Mouse (Mus musculus) G1E (cell line): ENCODE results near the gene Itgb5. TPM values are rescaled to one million over a fixed set of nuclear protein-coding genes. Genes with fewer than 3 reads are reported as not detected.

Experiments used
- ATAC-seq: 2 replicates; pipeline ENCODE4 v1.8.0; 2016; ENCODE audit warnings: mild to moderate bottlenecking; ENCODE audit not compliant: insufficient number of reproducible peaks, poor library complexity, low FRiP score, severe bottlenecking; ENCODE audit errors: extremely low read depth
- DNase-seq: peaks from one replicate; pipeline ENCODE4 v3.0.0; 2012; ENCODE audit warnings: low spot score
- H3K27me3 ChIP-seq: 2 replicates; pipeline ENCODE4 v1.6.1; 2012; ENCODE audit warnings: mild to moderate bottlenecking, low read length, inconsistent platforms; ENCODE audit not compliant: insufficient read depth
- H3K36me3 ChIP-seq: replicated peaks from 2 replicates; pipeline ENCODE3; 2012; ENCODE audit warnings: mild to moderate bottlenecking, inconsistent platforms
- H3K4me1 ChIP-seq: 2 replicates; pipeline ENCODE4 v1.6.1; 2012; ENCODE audit warnings: low read depth, low read length, inconsistent platforms, mixed read lengths; ENCODE audit not compliant: insufficient read depth
- H3K4me3 ChIP-seq: 2 replicates; pipeline ENCODE4 v1.5.1; 2012; ENCODE audit warnings: low read depth, mild to moderate bottlenecking, inconsistent platforms, low read length, moderate library complexity, mixed read lengths
- H3K9me3 ChIP-seq: replicated peaks from 2 replicates; pipeline ENCODE4 v1.6.1; 2012; ENCODE audit warnings: inconsistent platforms
- CTCF ChIP-seq: IDR thresholded peaks from 2 replicates; pipeline ENCODE4 v1.5.1; 2012; ENCODE audit warnings: low read depth, low read length, inconsistent platforms, mixed read lengths
- GATA1 ChIP-seq: IDR thresholded peaks from 2 replicates; pipeline ENCODE4 v1.6.1; 2012; ENCODE audit warnings: borderline replicate concordance, low read length, inconsistent platforms, mixed read lengths
- GATA2 ChIP-seq: IDR thresholded peaks from 2 replicates; pipeline ENCODE4 v1.6.1; 2012; ENCODE audit warnings: low read depth, low read length, inconsistent platforms, borderline replicate concordance
- POLR2AphosphoS5 ChIP-seq: IDR thresholded peaks from 2 replicates; pipeline ENCODE4 v1.6.1; 2012; ENCODE audit warnings: low read depth, low read length, inconsistent platforms; ENCODE audit not compliant: insufficient replicate concordance
- TAL1 ChIP-seq: conservative IDR thresholded peaks from 2 replicates; pipeline ENCODE4 v1.6.1; 2012; ENCODE audit warnings: low read depth, low read length, inconsistent platforms, mixed read lengths
- polyA plus RNA-seq: library from polyadenylated mRNA; stranded (reverse); fragments of >175 nt; gene quantifications from 2 replicates; pipeline ENCODE4 v1.2.3, GENCODE M21; 2012
- total RNA-seq, 2 experiments: library from RNA; stranded (forward) in 1 of 2; stranded (reverse) in 1 of 2; fragments of 200-1000 nt in 1 of 2; fragments of >200 nt in 1 of 2; fragmentation: Nextera tagmentation in 1 of 2; gene quantifications; 2 replicates each; pipeline ENCODE4 v1.2.3; 2014 to 2017

Gene Itgb5
- total and polyA plus RNA-seq, 3 experiments = 0.14 to 5.6 (median 1.2) TPM

GRCm38 (mm10) chr16:33939636-33940035, 110.2 kb downstream of the Itgb5 start:
- TF ChIP-seq GATA2 (no peak), GATA1 (no peak), CTCF (no peak), TAL1 (no peak), POLR2AphosphoS5 (no peak)
- no peaks in the 10 kb centered on the region for H3K36me3 ChIP-seq

GRCm38 (mm10) chr16:33940095-33940494, 110.6 kb downstream of the Itgb5 start:
- no peak overlapping the region for H3K4me3 ChIP-seq
- H3K4me1 ChIP-seq = no peaks in the 10 kb centered on the region; the same call in 1 of the 2 replicates
- TF ChIP-seq POLR2AphosphoS5 (no peak), GATA1 (no peak), GATA2 (no peak), CTCF (no peak), TAL1 (no peak)
- DNase-seq (no peak), ATAC-seq (no peak)
- H3K9me3 ChIP-seq = no peaks in the 10 kb centered on the region
- H3K27me3 ChIP-seq = peaks cover 70% of the 10 kb centered on the region
- H3K36me3 ChIP-seq = no peaks in the 10 kb centered on the region

More at GRCm38 (mm10) chr16:33939636-33940035, 110.2 kb downstream of the Itgb5 start:
- Histone ChIP-seq H3K4me1 (no peaks in the 10 kb centered on the region; the same call in 1 of the 2 replicates), H3K4me3 (no peak overlapping the region), H3K27me3 (peaks cover 65% of the 10 kb centered on the region), H3K9me3 (no peaks in the 10 kb centered on the region)
- ATAC-seq (no peak), DNase-seq (no peak)

GRCm38 (mm10) chr16:33941271-33941781, 111.9 kb downstream of the Itgb5 start:
- Histone ChIP-seq H3K9me3 (no peaks in the 10 kb centered on the region), H3K27me3 (peaks cover 69% of the 10 kb centered on the region), H3K4me3 (no peak overlapping the region), H3K36me3 (no peaks in the 10 kb centered on the region), H3K4me1 (no peaks in the 10 kb centered on the region; the same call in 1 of the 2 replicates)
- ATAC-seq (no peak), DNase-seq (no peak)
- no peak for TF ChIP-seq CTCF
- TF ChIP-seq POLR2AphosphoS5 = no peak
- TF ChIP-seq GATA2 = no peak
- no peak for TF ChIP-seq GATA1
- TF ChIP-seq TAL1 = no peak

- no peak for DNase-seq
- ATAC-seq = no peak
- H3K27me3 ChIP-seq = peaks cover 70% of the 10 kb centered on the region
Observed at GRCm38 (mm10) chr16:33942341-33942740, 112.9 kb downstream of the Itgb5 start.

GRCm38 (mm10) chr16:33943388-33943787, 113.9 kb downstream of the Itgb5 start:
- 0 out of 2 replicates have a peak, but pooled peaks cover 2% of the 10 kb centered on the region for H3K4me1 ChIP-seq
- no peaks in the 10 kb centered on the region for H3K9me3 ChIP-seq
- peaks cover 68% of the 10 kb centered on the region for H3K27me3 ChIP-seq
- H3K36me3 ChIP-seq = no peaks in the 10 kb centered on the region
- ATAC-seq (no peak), DNase-seq (no peak)
- TF ChIP-seq GATA1 (no peak), CTCF (no peak), GATA2 (no peak), TAL1 (no peak), POLR2AphosphoS5 (no peak)
- no peak overlapping the region for H3K4me3 ChIP-seq

More at GRCm38 (mm10) chr16:33942341-33942740, 112.9 kb downstream of the Itgb5 start:
- no peak overlapping the region for H3K4me3 ChIP-seq
- H3K4me1 ChIP-seq = no peaks in the 10 kb centered on the region; the same call in 1 of the 2 replicates
- TF ChIP-seq CTCF (no peak), TAL1 (no peak), GATA2 (no peak), GATA1 (no peak), POLR2AphosphoS5 (no peak)
- no peaks in the 10 kb centered on the region for H3K36me3 ChIP-seq
- H3K9me3 ChIP-seq = no peaks in the 10 kb centered on the region

- Histone ChIP-seq H3K4me1 (0 out of 2 replicates have a peak, but pooled peaks cover 2% of the 10 kb centered on the region), H3K36me3 (no peaks in the 10 kb centered on the region), H3K27me3 (peaks cover 67% of the 10 kb centered on the region), H3K4me3 (no peak overlapping the region), H3K9me3 (no peaks in the 10 kb centered on the region)
- TF ChIP-seq CTCF (no peak), TAL1 (no peak), GATA1 (no peak), GATA2 (no peak)
- no peak for DNase-seq
- ATAC-seq = no peak
Observed at GRCm38 (mm10) chr16:33944126-33944525, 114.7 kb downstream of the Itgb5 start.
